Mouse (Mus musculus): ENCODE data around the gene Gatad2a. TPM values are rescaled to one million over a fixed set of nuclear protein-coding genes. Genes with fewer than 3 reads are reported as not detected.

The Gatad2a gene
- polyA plus RNA-seq, 1 experiment from 2014 or later, result 92.4 TPM

DNA sequence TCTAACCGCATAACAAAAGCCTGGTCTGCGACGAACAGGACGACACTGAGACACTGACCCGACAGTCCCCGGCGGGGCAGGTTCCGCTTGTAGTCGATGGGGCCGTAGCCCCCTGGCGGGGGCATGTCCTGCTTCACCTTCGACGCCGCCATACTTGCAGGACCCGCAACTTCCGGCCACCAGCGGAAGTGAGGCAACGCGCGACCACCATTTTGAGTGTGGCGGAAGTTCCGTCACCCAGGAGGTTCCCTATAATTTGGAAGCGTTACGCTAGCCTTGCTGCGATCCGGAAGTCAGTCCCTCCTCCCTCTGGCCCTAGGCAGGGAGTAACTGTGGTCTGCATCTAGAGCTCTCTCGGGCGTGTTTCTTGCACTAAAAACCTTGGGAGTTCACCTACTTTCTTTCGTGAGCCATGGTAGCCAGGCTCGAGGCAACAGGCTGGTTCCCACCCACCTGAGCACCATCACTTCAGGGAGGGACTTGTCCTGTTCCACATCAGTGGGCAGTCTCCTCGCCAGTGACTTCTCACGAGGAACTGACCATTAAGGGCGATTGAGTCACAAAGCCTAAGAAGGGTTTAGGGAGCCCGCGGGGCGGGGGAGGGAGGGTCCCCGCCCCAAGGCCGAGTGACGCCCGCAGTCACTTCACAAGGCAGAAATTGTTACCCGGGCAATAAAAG, 94.6 kb downstream of the Gatad2a start:
- peaks cover 6% of the 10 kb centered on the region for H3K4me1 ChIP-seq (ENCODE audit: insufficient read depth)
- TF ChIP-seq CTCF (IDR thresholded peaks at IDR 0.05; ENCODE audit: low read depth), result peak; percentile 81

GRCm38 (mm10) chr8:69900895-69901451, 95.2 kb downstream of the Gatad2a start:
- Histone ChIP-seq H3K27ac (ENCODE audit: low read depth) (peak overlapping the region; percentile 92), H3K27me3 (ENCODE audit: insufficient read depth, low read length) (no peaks in the 10 kb centered on the region), H3K4me2 (peak overlapping the region; percentile 94), H3K9ac (peak overlapping the region; percentile 73), H3K36me3 (ENCODE audit: insufficient read depth) (peaks cover 22% of the 10 kb centered on the region), H3K9me3 (ENCODE audit: low read depth, low read length) (no peaks in the 10 kb centered on the region), H3K4me3 (ENCODE audit: low read depth, low read length) (peak overlapping the region; percentile 72), H3K4me1 (ENCODE audit: insufficient read depth) (peaks cover 6% of the 10 kb centered on the region)
- 16% methylated on average over 12 of the region's 12 CpGs for WGBS
- DNase-seq, result peak; percentile 19
- no peak for ATAC-seq (ENCODE audit: insufficient read depth)
- no peak for TF ChIP-seq CTCF (IDR thresholded peaks at IDR 0.05; ENCODE audit: low read depth)

More for the DNA sequence above, 94.6 kb downstream of the Gatad2a start:
- DNase-seq (peak; percentile 99), ATAC-seq (ENCODE audit: insufficient read depth) (peak; percentile 76)
- peak overlapping the region; percentile 92 for H3K27ac ChIP-seq (ENCODE audit: low read depth)
- H3K4me2 ChIP-seq, result peak overlapping the region; percentile 94
- peak overlapping the region; percentile 75 for H3K9ac ChIP-seq
- H3K4me3 ChIP-seq (ENCODE audit: low read depth, low read length), result peak overlapping the region; percentile 72
- no peaks in the 10 kb centered on the region for H3K9me3 ChIP-seq (ENCODE audit: low read depth, low read length)
- 1% methylated on average over 41 of the region's 41 CpGs for WGBS
- no peaks in the 10 kb centered on the region for H3K27me3 ChIP-seq (ENCODE audit: insufficient read depth, low read length)
- peaks cover 16% of the 10 kb centered on the region for H3K36me3 ChIP-seq (ENCODE audit: insufficient read depth)

DNA sequence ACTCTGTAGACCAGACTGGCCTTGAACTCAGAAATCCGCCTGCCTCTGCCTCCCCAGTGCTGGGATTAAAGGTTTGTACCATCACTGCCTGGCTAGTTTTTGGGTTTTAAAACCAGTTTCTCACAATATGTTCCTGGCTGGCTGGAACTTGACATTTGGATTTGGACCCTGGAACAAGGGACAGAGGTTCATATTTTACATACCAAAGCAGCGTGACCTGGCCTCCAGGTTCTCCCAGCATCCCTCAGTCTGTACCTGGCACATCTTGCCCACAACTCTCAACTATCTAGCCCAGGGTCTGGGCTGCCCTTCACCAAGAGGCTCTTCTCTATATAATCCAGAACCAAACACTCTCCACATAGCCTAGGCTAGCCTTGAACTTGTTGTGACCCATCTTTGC, 96.3 kb downstream of the Gatad2a start:
- Histone ChIP-seq H3K4me2 (no peak overlapping the region), H3K4me1 (ENCODE audit: insufficient read depth) (peaks cover 6% of the 10 kb centered on the region)

GRCm38 (mm10) chr8:69897857-69898256, 98.3 kb downstream of the Gatad2a start:
- Histone ChIP-seq H3K36me3 (ENCODE audit: insufficient read depth) (peaks cover 31% of the 10 kb centered on the region), H3K4me2 (no peak overlapping the region), H3K4me1 (ENCODE audit: insufficient read depth) (peaks cover 6% of the 10 kb centered on the region), H3K27ac (ENCODE audit: low read depth) (no peak overlapping the region), H3K27me3 (ENCODE audit: insufficient read depth, low read length) (no peaks in the 10 kb centered on the region), H3K4me3 (ENCODE audit: low read depth, low read length) (no peak overlapping the region), H3K9ac (no peak overlapping the region), H3K9me3 (ENCODE audit: low read depth, low read length) (no peaks in the 10 kb centered on the region)
- 84% methylated on average over 6 of the region's 6 CpGs for WGBS
- no peak for TF ChIP-seq CTCF (IDR thresholded peaks at IDR 0.05; ENCODE audit: low read depth)
- ATAC-seq (ENCODE audit: insufficient read depth), result no peak
- DNase-seq, result no peak

More for the DNA sequence above, 96.3 kb downstream of the Gatad2a start:
- ATAC-seq (ENCODE audit: insufficient read depth), result no peak
- peaks cover 22% of the 10 kb centered on the region for H3K36me3 ChIP-seq (ENCODE audit: insufficient read depth)
- DNase-seq, result no peak
- H3K27me3 ChIP-seq (ENCODE audit: insufficient read depth, low read length), result no peaks in the 10 kb centered on the region
- no peak overlapping the region for H3K27ac ChIP-seq (ENCODE audit: low read depth)
- 91% methylated on average over 2 of the region's 2 CpGs for WGBS
- no peak overlapping the region for H3K4me3 ChIP-seq (ENCODE audit: low read depth, low read length)
- H3K9ac ChIP-seq, result no peak overlapping the region
- no peak for TF ChIP-seq CTCF (IDR thresholded peaks at IDR 0.05; ENCODE audit: low read depth)
- H3K9me3 ChIP-seq (ENCODE audit: low read depth, low read length), result no peaks in the 10 kb centered on the region

DNA sequence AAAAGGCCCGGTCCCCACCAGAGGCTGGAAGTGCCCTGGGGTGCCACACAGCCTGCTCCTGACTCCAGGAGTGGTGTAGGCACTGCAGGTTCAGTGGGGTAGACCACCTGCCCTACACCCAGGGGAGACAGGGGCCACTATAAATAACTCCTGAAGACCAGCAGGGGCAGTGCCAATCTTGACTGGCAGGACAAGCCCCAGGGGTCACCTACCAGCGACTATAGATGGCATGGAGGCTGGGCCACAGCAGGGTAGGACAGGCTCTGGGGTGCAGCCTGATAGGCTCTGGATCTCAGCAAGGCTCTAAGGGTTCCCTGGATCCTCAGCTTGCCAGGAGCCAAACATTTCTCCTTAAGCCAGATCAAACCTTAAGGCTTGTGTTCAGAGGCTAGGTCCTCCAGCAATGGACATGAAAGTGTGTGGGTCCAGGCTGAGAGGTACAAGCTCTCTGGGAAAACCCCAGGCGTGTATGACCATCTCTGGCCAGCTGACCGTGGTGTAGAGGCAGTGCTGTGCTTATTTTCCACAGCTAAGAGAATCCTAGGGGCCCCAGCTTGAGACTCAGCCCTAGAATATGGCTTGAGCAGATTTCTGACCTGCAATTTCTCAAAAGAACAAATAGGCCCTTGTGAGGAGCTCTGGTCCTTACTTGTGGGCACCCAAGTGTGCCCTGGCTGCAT, 100.3 kb downstream of the Gatad2a start:
- no peak for TF ChIP-seq CTCF (IDR thresholded peaks at IDR 0.05; ENCODE audit: low read depth)
- peaks cover 6% of the 10 kb centered on the region for H3K4me1 ChIP-seq (ENCODE audit: insufficient read depth)
- no peaks in the 10 kb centered on the region for H3K9me3 ChIP-seq (ENCODE audit: low read depth, low read length)
- DNase-seq, result no peak
- H3K36me3 ChIP-seq (ENCODE audit: insufficient read depth), result peaks cover 31% of the 10 kb centered on the region
- no peak overlapping the region for H3K4me3 ChIP-seq (ENCODE audit: low read depth, low read length)
- no peak for ATAC-seq (ENCODE audit: insufficient read depth)
- no peak overlapping the region for H3K4me2 ChIP-seq
- H3K9ac ChIP-seq, result no peak overlapping the region
- whole genome bisulfite sequencing, result 71% methylated on average over 4 of the region's 4 CpGs
- H3K27me3 ChIP-seq (ENCODE audit: insufficient read depth, low read length), result peaks cover under 1% of the 10 kb centered on the region
- H3K27ac ChIP-seq (ENCODE audit: low read depth), result no peak overlapping the region

- WGBS, result 68% methylated on average over 6 of the region's 6 CpGs
Observed at GRCm38 (mm10) chr8:69894836-69895332, 101.3 kb downstream of the Gatad2a start.

GRCm38 (mm10) chr8:69893863-69894262, 102.3 kb downstream of the Gatad2a start:
- no peak overlapping the region for H3K4me3 ChIP-seq (ENCODE audit: low read depth, low read length)
- WGBS, result 46% methylated on average over 17 of the region's 17 CpGs
- H3K27ac ChIP-seq (ENCODE audit: low read depth), result no peak overlapping the region
- DNase-seq (peak; percentile 73), ATAC-seq (ENCODE audit: insufficient read depth) (peak; percentile 19; the same call in 1 of the 2 replicates)
- no peaks in the 10 kb centered on the region for H3K4me1 ChIP-seq (ENCODE audit: insufficient read depth)
- peak; percentile 69 for TF ChIP-seq CTCF (IDR thresholded peaks at IDR 0.05; ENCODE audit: low read depth)
- H3K9ac ChIP-seq, result no peak overlapping the region
- peaks cover 21% of the 10 kb centered on the region for H3K27me3 ChIP-seq (ENCODE audit: insufficient read depth, low read length)
- H3K4me2 ChIP-seq, result no peak overlapping the region
- no peaks in the 10 kb centered on the region for H3K9me3 ChIP-seq (ENCODE audit: low read depth, low read length)
- peaks cover 31% of the 10 kb centered on the region for H3K36me3 ChIP-seq (ENCODE audit: insufficient read depth)

More at GRCm38 (mm10) chr8:69894836-69895332, 101.3 kb downstream of the Gatad2a start:
- H3K4me3 ChIP-seq (ENCODE audit: low read depth, low read length), result no peak overlapping the region
- peaks cover 31% of the 10 kb centered on the region for H3K36me3 ChIP-seq (ENCODE audit: insufficient read depth)
- no peaks in the 10 kb centered on the region for H3K9me3 ChIP-seq (ENCODE audit: low read depth, low read length)
- H3K4me1 ChIP-seq (ENCODE audit: insufficient read depth), result no peaks in the 10 kb centered on the region
- DNase-seq, result no peak
- no peak overlapping the region for H3K27ac ChIP-seq (ENCODE audit: low read depth)
- no peak overlapping the region for H3K4me2 ChIP-seq
- peaks cover 11% of the 10 kb centered on the region for H3K27me3 ChIP-seq (ENCODE audit: insufficient read depth, low read length)
- no peak for TF ChIP-seq CTCF (IDR thresholded peaks at IDR 0.05; ENCODE audit: low read depth)
- H3K9ac ChIP-seq, result no peak overlapping the region
- no peak for ATAC-seq (ENCODE audit: insufficient read depth)

Data from lung, embryonic 14.5 days (tissue).